Mouse (Mus musculus): ENCODE data around the gene Slc25a45. TPM values are rescaled to one million over a fixed set of nuclear protein-coding genes. Genes with fewer than 3 reads are reported as not detected.
A peak's percentile ranks its signal among the peaks of the same experiment; 100 is the strongest.

The Slc25a45 gene
- total and polyA plus RNA-seq, 2 experiments = 13.0 to 52.8 TPM

DNA sequence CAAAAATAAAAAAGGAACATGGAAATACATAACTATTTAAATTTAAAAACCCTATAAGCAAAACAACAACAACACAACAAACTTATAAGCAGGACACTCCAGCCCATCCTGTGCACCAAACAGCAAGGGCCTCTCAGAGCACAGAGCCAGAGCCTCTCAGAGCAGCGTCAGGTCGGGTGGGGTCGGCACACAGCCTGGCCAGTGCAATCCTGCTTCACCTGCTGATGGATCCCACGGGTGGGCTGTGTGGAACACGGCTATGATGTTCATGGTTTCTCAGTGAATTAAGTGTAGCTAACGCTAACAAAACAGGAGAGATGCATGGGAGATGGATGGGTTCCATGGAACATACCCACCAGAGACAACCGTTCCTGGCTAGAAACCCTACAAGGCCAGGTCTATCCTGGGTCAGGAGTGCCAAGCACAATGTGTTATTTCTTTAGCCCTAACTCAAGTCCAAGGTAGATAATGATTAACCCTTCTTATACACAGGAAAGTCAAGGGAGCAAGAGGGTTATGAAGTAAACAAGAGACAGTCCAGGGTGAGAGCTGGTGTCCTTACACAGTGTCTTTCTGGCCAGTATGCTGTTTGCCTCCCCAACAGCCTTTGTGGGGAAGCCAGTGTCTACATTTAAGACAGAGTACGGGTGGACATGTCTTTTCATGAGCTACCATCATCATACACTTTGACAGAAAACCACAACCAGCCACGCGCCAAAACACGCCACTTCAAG lies 46.2 kb upstream of the Slc25a45 start:
- H3K27ac ChIP-seq (replicated peaks; ENCODE audit: insufficient read depth, low read depth, low read length) = peak overlapping the region; percentile 50

DNA sequence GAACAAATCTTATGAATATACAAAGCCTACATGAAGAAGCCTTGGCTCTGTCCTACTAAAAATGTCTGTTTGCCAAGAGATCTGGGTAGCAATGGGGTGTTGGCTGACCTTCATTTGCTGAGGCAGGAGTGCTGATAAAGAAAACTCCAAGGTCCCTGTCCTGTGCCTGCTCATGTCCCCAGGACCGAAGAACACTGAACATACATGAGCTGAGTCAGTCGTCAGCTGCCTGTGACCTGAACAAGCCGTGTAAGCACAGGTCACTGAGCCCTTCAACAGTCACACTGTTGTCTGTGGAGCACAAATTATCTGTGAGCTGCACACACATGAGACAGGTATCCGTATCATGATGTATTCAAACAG lies 45.7 kb upstream of the Slc25a45 start:
- DNase-seq (ENCODE audit: extremely low read depth, low read depth, low spot score) = peak; percentile 82
- H3K79me2 ChIP-seq (ENCODE audit: control insufficient read depth, insufficient read depth, low read length) = no peaks in the 10 kb centered on the region
- peak overlapping the region; percentile 28 for H3K9ac ChIP-seq (ENCODE audit: low read depth, low read length)
- H3K27ac ChIP-seq (replicated peaks; ENCODE audit: insufficient read depth, low read depth, low read length) = peak overlapping the region; percentile 50
- H3K4me1 ChIP-seq (ENCODE audit: control insufficient read depth, insufficient read depth, low read length) = peaks cover 40% of the 10 kb centered on the region
- TF ChIP-seq POLR2A (IDR thresholded peaks at IDR 0.05; ENCODE audit: extremely low read depth, insufficient read depth, low read length) (no peak), CTCF (IDR thresholded peaks at IDR 0.05; ENCODE audit: low read depth, low read length) (no peak)
- H3K27me3 ChIP-seq (ENCODE audit: control insufficient read depth, insufficient read depth, low read length) = no peaks in the 10 kb centered on the region
- peaks cover 19% of the 10 kb centered on the region for H3K36me3 ChIP-seq (ENCODE audit: control insufficient read depth, insufficient read depth, low read length)
- no peak overlapping the region for H3K4me3 ChIP-seq (ENCODE audit: insufficient read depth, low read depth, low read length)
- WGBS = 21% methylated on average over 4 of the region's 4 CpGs

More for the DNA sequence above, 46.2 kb upstream of the Slc25a45 start:
- H3K27me3 ChIP-seq (ENCODE audit: control insufficient read depth, insufficient read depth, low read length) = no peaks in the 10 kb centered on the region
- peaks cover 38% of the 10 kb centered on the region for H3K4me1 ChIP-seq (ENCODE audit: control insufficient read depth, insufficient read depth, low read length)
- peaks cover 24% of the 10 kb centered on the region for H3K36me3 ChIP-seq (ENCODE audit: control insufficient read depth, insufficient read depth, low read length)
- WGBS = 26% methylated on average over 11 of the region's 11 CpGs
- TF ChIP-seq CTCF (IDR thresholded peaks at IDR 0.05; ENCODE audit: low read depth, low read length) (peak; percentile 24; the same call in 1 of the 2 replicates), POLR2A (IDR thresholded peaks at IDR 0.05; ENCODE audit: extremely low read depth, insufficient read depth, low read length) (0 out of 2 replicates have a peak, but pooled peaks have one; percentile 10)
- H3K9ac ChIP-seq (ENCODE audit: low read depth, low read length) = peak overlapping the region; percentile 28
- no peaks in the 10 kb centered on the region for H3K79me2 ChIP-seq (ENCODE audit: control insufficient read depth, insufficient read depth, low read length)
- DNase-seq (ENCODE audit: extremely low read depth, low read depth, low spot score) = peak; percentile 85
- peak overlapping the region; percentile 4; the same call in 1 of the 2 replicates for H3K4me3 ChIP-seq (ENCODE audit: insufficient read depth, low read depth, low read length)

DNA sequence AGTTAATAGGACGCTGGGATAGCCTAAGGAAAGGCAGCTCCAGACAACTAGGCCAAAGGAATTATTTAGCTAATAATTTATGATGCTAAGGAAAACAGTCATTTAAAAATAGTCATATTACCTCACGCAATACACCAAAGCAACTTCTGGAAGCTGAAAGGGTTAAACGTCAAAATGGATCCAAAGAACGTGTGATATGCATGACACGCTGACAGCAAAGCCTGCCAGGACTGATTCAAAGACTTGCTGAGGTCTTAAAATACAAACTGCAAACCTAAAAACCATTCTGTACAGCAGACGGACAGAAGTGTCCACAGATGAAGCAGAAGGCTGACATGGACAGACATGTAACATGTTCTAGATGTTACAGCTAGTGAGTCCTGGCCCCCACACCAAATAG lies 45.3 kb upstream of the Slc25a45 start:
- TF ChIP-seq CTCF (IDR thresholded peaks at IDR 0.05; ENCODE audit: low read depth, low read length) = no peak
- no peak for TF ChIP-seq POLR2A (IDR thresholded peaks at IDR 0.05; ENCODE audit: extremely low read depth, insufficient read depth, low read length)
- 22% methylated on average over 6 of the region's 6 CpGs for WGBS

DNA sequence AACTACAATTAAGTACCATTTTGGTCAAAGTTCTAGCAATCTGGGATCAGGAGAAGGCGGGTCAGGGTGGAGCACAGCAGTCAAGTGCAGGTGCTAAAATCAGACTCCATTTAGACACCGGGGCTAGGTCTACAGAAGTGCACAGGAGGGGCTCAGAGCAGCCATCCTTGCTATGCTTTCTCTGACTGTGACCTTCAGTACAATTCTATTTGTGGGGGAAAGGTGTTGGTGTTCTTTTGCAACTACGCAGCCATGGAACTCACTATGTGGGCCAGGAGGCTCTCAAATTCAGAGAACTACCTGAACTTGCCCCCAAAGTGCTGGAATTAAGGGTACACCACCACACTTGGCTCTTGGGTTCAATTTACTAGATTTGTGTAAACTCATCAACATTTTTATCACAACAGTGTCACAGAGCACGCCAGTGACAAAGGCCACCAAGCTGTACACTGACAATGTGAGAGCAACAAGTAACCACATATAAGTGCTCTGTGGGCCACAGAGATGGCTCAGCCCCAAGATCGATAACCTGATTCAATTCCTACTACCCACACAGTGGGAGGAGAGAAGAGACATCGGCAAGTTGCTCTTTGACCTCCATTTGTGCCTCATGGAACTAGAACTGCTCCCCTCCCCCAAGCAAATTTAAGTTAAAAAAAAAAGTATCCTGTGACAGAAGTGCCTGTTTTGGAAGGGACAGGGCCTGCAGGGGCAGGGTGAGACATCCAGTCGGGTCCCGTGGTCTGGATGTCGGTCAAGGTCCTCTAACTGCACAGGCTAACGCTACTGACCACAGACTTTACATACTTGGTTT lies 44.1 kb upstream of the Slc25a45 start:
- Histone ChIP-seq H3K9ac (ENCODE audit: low read depth, low read length) (peak overlapping the region; percentile 5), H3K36me3 (ENCODE audit: control insufficient read depth, insufficient read depth, low read length) (peaks cover 7% of the 10 kb centered on the region; the same call in 1 of the 2 replicates), H3K79me2 (ENCODE audit: control insufficient read depth, insufficient read depth, low read length) (no peaks in the 10 kb centered on the region), H3K4me1 (ENCODE audit: control insufficient read depth, insufficient read depth, low read length) (peaks cover 39% of the 10 kb centered on the region), H3K4me3 (ENCODE audit: insufficient read depth, low read depth, low read length) (no peak overlapping the region; the same call in 1 of the 2 replicates), H3K27ac (replicated peaks; ENCODE audit: insufficient read depth, low read depth, low read length) (peak overlapping the region; percentile 43), H3K27me3 (ENCODE audit: control insufficient read depth, insufficient read depth, low read length) (no peaks in the 10 kb centered on the region)
- DNase-seq (ENCODE audit: extremely low read depth, low read depth, low spot score) = peak; percentile 94
- WGBS = 23% methylated on average over 10 of the region's 10 CpGs
- TF ChIP-seq POLR2A (IDR thresholded peaks at IDR 0.05; ENCODE audit: extremely low read depth, insufficient read depth, low read length) = no peak
- peak; percentile 15; the same call in 1 of the 2 replicates for TF ChIP-seq CTCF (IDR thresholded peaks at IDR 0.05; ENCODE audit: low read depth, low read length)

More for the DNA sequence above, 45.3 kb upstream of the Slc25a45 start:
- no peaks in the 10 kb centered on the region for H3K27me3 ChIP-seq (ENCODE audit: control insufficient read depth, insufficient read depth, low read length)
- peaks cover 43% of the 10 kb centered on the region for H3K4me1 ChIP-seq (ENCODE audit: control insufficient read depth, insufficient read depth, low read length)
- peak overlapping the region; percentile 28 for H3K9ac ChIP-seq (ENCODE audit: low read depth, low read length)
- peaks cover 16% of the 10 kb centered on the region for H3K36me3 ChIP-seq (ENCODE audit: control insufficient read depth, insufficient read depth, low read length)
- H3K4me3 ChIP-seq (ENCODE audit: insufficient read depth, low read depth, low read length) = no peak overlapping the region
- H3K79me2 ChIP-seq (ENCODE audit: control insufficient read depth, insufficient read depth, low read length) = no peaks in the 10 kb centered on the region
- DNase-seq (ENCODE audit: extremely low read depth, low read depth, low spot score) = peak; percentile 78
- H3K27ac ChIP-seq (replicated peaks; ENCODE audit: insufficient read depth, low read depth, low read length) = peak overlapping the region; percentile 50

- peak overlapping the region; percentile 58; the same call in 1 of the 2 replicates for H3K9ac ChIP-seq (ENCODE audit: low read depth, low read length)
- peak; percentile 90 for DNase-seq (ENCODE audit: extremely low read depth, low read depth, low spot score)
- H3K27me3 ChIP-seq (ENCODE audit: control insufficient read depth, insufficient read depth, low read length) = no peaks in the 10 kb centered on the region
- peak overlapping the region; percentile 43 for H3K27ac ChIP-seq (replicated peaks; ENCODE audit: insufficient read depth, low read depth, low read length)
- 33% methylated on average over 12 of the region's 12 CpGs for WGBS
- H3K4me1 ChIP-seq (ENCODE audit: control insufficient read depth, insufficient read depth, low read length) = peaks cover 36% of the 10 kb centered on the region
- H3K79me2 ChIP-seq (ENCODE audit: control insufficient read depth, insufficient read depth, low read length) = no peaks in the 10 kb centered on the region
- 0 out of 2 replicates have a peak, but pooled peaks cover 5% of the 10 kb centered on the region for H3K36me3 ChIP-seq (ENCODE audit: control insufficient read depth, insufficient read depth, low read length)
- TF ChIP-seq CTCF (IDR thresholded peaks at IDR 0.05; ENCODE audit: low read depth, low read length) (0 out of 2 replicates have a peak, but pooled peaks have one; percentile 28), POLR2A (IDR thresholded peaks at IDR 0.05; ENCODE audit: extremely low read depth, insufficient read depth, low read length) (no peak)
- H3K4me3 ChIP-seq (ENCODE audit: insufficient read depth, low read depth, low read length) = 0 out of 2 replicates have a peak overlapping the region, but pooled peaks have one; percentile 4
Observed at GRCm38 (mm10) chr19:5834260-5834925, 43.2 kb upstream of the Slc25a45 start.
